In the genomic region with DNA sequence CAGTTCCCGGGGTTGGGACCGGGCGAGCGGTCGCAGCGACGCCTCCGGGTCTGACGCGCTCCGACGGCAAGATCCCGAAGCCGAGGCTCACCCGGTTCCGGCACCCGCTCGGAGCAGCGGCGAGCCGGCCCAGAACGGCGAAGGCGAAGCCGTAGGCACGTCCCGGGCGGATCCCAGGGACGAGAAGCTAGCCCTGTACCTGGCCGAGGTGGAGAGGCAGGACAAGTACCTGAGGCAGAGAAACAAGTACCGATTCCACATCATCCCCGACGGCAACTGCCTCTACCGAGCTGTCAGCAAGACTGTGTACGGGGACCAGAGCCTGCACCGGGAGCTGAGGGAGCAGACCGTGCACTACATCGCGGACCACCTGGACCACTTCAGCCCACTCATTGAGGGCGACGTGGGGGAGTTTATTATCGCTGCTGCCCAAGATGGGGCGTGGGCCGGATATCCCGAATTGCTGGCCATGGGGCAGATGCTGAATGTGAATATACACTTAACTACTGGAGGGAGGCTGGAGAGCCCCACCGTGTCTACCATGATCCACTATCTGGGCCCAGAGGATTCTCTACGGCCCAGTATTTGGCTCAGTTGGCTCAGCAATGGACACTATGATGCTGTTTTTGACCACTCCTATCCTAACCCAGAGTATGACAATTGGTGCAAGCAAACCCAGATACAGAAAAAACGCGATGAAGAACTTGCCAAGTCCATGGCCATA, we compare ENCODE assay signal across 8 mouse cellular contexts. TPM values are rescaled to one million over a fixed set of nuclear protein-coding genes. Genes with fewer than 3 reads are reported as not detected.
DNase-seq lines count a peak whose midpoint lies in the region; ATAC-seq and TF ChIP-seq lines count a peak whose summit lies in the region.

No protein-coding gene starts in this region.

- TF ChIP-seq EP300 in liver, postnatal 0 days (IDR thresholded peaks at IDR 0.05; ENCODE audit: low read depth): no peak

- H3K36me3 ChIP-seq in embryonic facial prominence, embryonic 11.5 days (replicated peaks; ENCODE audit: control insufficient read depth, insufficient read depth, low read depth, low read length): no peaks in the 10 kb centered on the region
- H3K36me3 ChIP-seq in heart, embryonic 12.5 days: no peaks in the 10 kb centered on the region
- no peaks in the 10 kb centered on the region for H3K36me3 ChIP-seq in kidney, embryonic 16.5 days (ENCODE audit: insufficient read depth, low read length)
- H3K36me3 ChIP-seq in liver, postnatal 0 days (replicated peaks; ENCODE audit: insufficient read depth, low read length): no peaks in the 10 kb centered on the region
- H3K36me3 ChIP-seq in neural tube, embryonic 12.5 days: no peaks in the 10 kb centered on the region

- H3K4me3 ChIP-seq in embryonic facial prominence, embryonic 11.5 days (ENCODE audit: low read depth, low read length): peak overlapping the region; percentile 73
- H3K4me3 ChIP-seq in heart, embryonic 12.5 days: peak overlapping the region; percentile 89
- H3K4me3 ChIP-seq in kidney, embryonic 16.5 days (ENCODE audit: low read length): peak overlapping the region; percentile 77
- H3K4me3 ChIP-seq in liver, postnatal 0 days (ENCODE audit: low read depth, low read length): peak overlapping the region; percentile 75
- H3K4me3 ChIP-seq in neural tube, embryonic 12.5 days: peak overlapping the region; percentile 78

- TF ChIP-seq CTCF in liver, postnatal 0 days (IDR thresholded peaks at IDR 0.05; ENCODE audit: low read depth): no peak

- peak overlapping the region; percentile 89 for H3K4me2 ChIP-seq in embryonic facial prominence, embryonic 11.5 days (ENCODE audit: low read depth, low read length)
- peak overlapping the region; percentile 82 for H3K4me2 ChIP-seq in heart, embryonic 12.5 days
- H3K4me2 ChIP-seq in kidney, embryonic 16.5 days (replicated peaks; ENCODE audit: low read depth, low read length): peak overlapping the region; percentile 88
- peak overlapping the region; percentile 85 for H3K4me2 ChIP-seq in liver, postnatal 0 days (ENCODE audit: low read depth, low read length)
- peak overlapping the region; percentile 88 for H3K4me2 ChIP-seq in neural tube, embryonic 12.5 days (replicated peaks)

- no peaks in the 10 kb centered on the region for H3K9me3 ChIP-seq in embryonic facial prominence, embryonic 11.5 days (replicated peaks; ENCODE audit: control insufficient read depth, low read length)
- no peaks in the 10 kb centered on the region for H3K9me3 ChIP-seq in heart, embryonic 12.5 days (replicated peaks)
- no peaks in the 10 kb centered on the region for H3K9me3 ChIP-seq in kidney, embryonic 16.5 days (ENCODE audit: low read length)
- H3K9me3 ChIP-seq in liver, postnatal 0 days (ENCODE audit: low read length): no peaks in the 10 kb centered on the region
- no peaks in the 10 kb centered on the region for H3K9me3 ChIP-seq in neural tube, embryonic 12.5 days

- DNase-seq in layer of hippocampus, adult 18-20 months (ENCODE audit: low spot score in 2 of 2): peak; percentile 12 to 27
- DNase-seq in layer of hippocampus, adult 9-10 months (ENCODE audit: low spot score): no peak
- DNase-seq in embryonic facial prominence, embryonic 11.5 days (ENCODE audit: low spot score): peak; percentile 15
- DNase-seq in liver, postnatal 0 days: no peak
- peak; percentile 62 for DNase-seq in testis, postnatal 14 days (ENCODE audit: low spot score)

- peak overlapping the region; percentile 69 for H3K9ac ChIP-seq in embryonic facial prominence, embryonic 11.5 days (replicated peaks; ENCODE audit: low read length)
- H3K9ac ChIP-seq in heart, embryonic 12.5 days: peak overlapping the region; percentile 96
- peak overlapping the region; percentile 84 for H3K9ac ChIP-seq in kidney, embryonic 16.5 days (replicated peaks; ENCODE audit: low read length)
- peak overlapping the region; percentile 69 for H3K9ac ChIP-seq in liver, postnatal 0 days (replicated peaks)
- peak overlapping the region; percentile 74 for H3K9ac ChIP-seq in neural tube, embryonic 12.5 days

- ATAC-seq in embryonic facial prominence, embryonic 11.5 days (replicated peaks; ENCODE audit: insufficient number of reproducible peaks, low FRiP score, low TSS enrichment, low read depth): no peak
- 0 out of 2 replicates have a peak, but pooled peaks have one; percentile 1 for ATAC-seq in heart, embryonic 12.5 days (ENCODE audit: insufficient number of reproducible peaks, low FRiP score)
- no peak for ATAC-seq in kidney, embryonic 16.5 days (ENCODE audit: low FRiP score, low TSS enrichment)
- ATAC-seq in liver, postnatal 0 days: no peak
- ATAC-seq in neural tube, embryonic 12.5 days (ENCODE audit: low FRiP score, low read depth): no peak

- peaks cover 11% of the 10 kb centered on the region for H3K27me3 ChIP-seq in embryonic facial prominence, embryonic 11.5 days (ENCODE audit: control insufficient read depth, insufficient read depth, low read length)
- 0 out of 2 replicates have a peak, but pooled peaks cover 3% of the 10 kb centered on the region for H3K27me3 ChIP-seq in heart, embryonic 12.5 days (replicated peaks)
- H3K27me3 ChIP-seq in kidney, embryonic 16.5 days (ENCODE audit: insufficient read depth, low read length): peaks cover 12% of the 10 kb centered on the region
- no peaks in the 10 kb centered on the region for H3K27me3 ChIP-seq in liver, postnatal 0 days (ENCODE audit: insufficient read depth, low read length)
- H3K27me3 ChIP-seq in neural tube, embryonic 12.5 days (replicated peaks): peaks cover 10% of the 10 kb centered on the region

- no peaks in the 10 kb centered on the region for H3K4me1 ChIP-seq in embryonic facial prominence, embryonic 11.5 days (ENCODE audit: control insufficient read depth, insufficient read depth, low read length)
- H3K4me1 ChIP-seq in heart, embryonic 12.5 days (replicated peaks): peaks cover 13% of the 10 kb centered on the region
- peaks cover 7% of the 10 kb centered on the region for H3K4me1 ChIP-seq in kidney, embryonic 16.5 days (ENCODE audit: insufficient read depth, low read length)
- H3K4me1 ChIP-seq in liver, postnatal 0 days (ENCODE audit: insufficient read depth): peaks cover 11% of the 10 kb centered on the region
- peaks cover 6% of the 10 kb centered on the region; the same call in 1 of the 2 replicates for H3K4me1 ChIP-seq in neural tube, embryonic 12.5 days

- WGBS in embryonic facial prominence, embryonic 11.5 days: 4% methylated on average over 49 of the region's 49 CpGs
- WGBS in heart, embryonic 12.5 days: 2% methylated on average over 49 of the region's 49 CpGs
- 3% methylated on average over 47 of the region's 49 CpGs for WGBS in kidney, embryonic 16.5 days
- 4% methylated on average over 49 of the region's 49 CpGs for WGBS in liver, postnatal 0 days (ENCODE audit: insufficient replicate concordance)
- whole genome bisulfite sequencing in neural tube, embryonic 12.5 days: 3% methylated on average over 49 of the region's 49 CpGs

- H3K27ac ChIP-seq in embryonic facial prominence, embryonic 11.5 days (replicated peaks; ENCODE audit: low read depth, low read length): no peak overlapping the region
- H3K27ac ChIP-seq in heart, embryonic 12.5 days (ENCODE audit: poor library complexity, severe bottlenecking): peak overlapping the region; percentile 98
- peak overlapping the region; percentile 87; the same call in 1 of the 2 replicates for H3K27ac ChIP-seq in kidney, embryonic 16.5 days (ENCODE audit: low read length)
- peak overlapping the region; percentile 90 for H3K27ac ChIP-seq in liver, postnatal 0 days (ENCODE audit: low read depth)
- H3K27ac ChIP-seq in neural tube, embryonic 12.5 days: no peak overlapping the region

RNA-seq across cellular contexts. Expression of gene Otud1, which starts 1.3 kb away (rescaled TPM):
- total RNA-seq in layer of hippocampus, adult 18-20 months (2021): 10 to 100 TPM; 13.8 to 14.4 TPM
- polyA plus RNA-seq in embryonic facial prominence, embryonic 11.5 days (2014; fragmentation: Nextera tagmentation; extraction: Ambion mirVana): 0.98 and 1.1 TPM in 2 replicates
- 11.6 and 12.3 TPM in 2 replicates for polyA plus RNA-seq in heart, embryonic 12.5 days (2016; fragmentation: Nextera tagmentation; extraction: Ambion mirVana)
- 1.4 TPM in 2 replicates for polyA plus RNA-seq in kidney, embryonic 16.5 days (2015; fragmentation: Nextera tagmentation; extraction: Ambion mirVana)
- 1.3 and 1.4 TPM in 2 replicates for polyA plus RNA-seq in liver, postnatal 0 days (2015; fragmentation: Nextera tagmentation; extraction: Ambion mirVana)
- polyA plus RNA-seq in neural tube, embryonic 12.5 days (2016; fragmentation: Nextera tagmentation; extraction: Ambion mirVana): 1.6 TPM in 2 replicates

Comparison
In these comparisons a context has a peak if more than half of its experiments do, and no peak if none do; other contexts are left out.
1. DNase-seq: peak in layer of hippocampus, adult 18-20 months (2 of 2), embryonic facial prominence, embryonic 11.5 days (single experiment) and testis, postnatal 14 days (single experiment); none in layer of hippocampus, adult 9-10 months (single experiment) and liver, postnatal 0 days (single experiment).
2. H3K27ac ChIP-seq: peak in heart, embryonic 12.5 days (single experiment), kidney, embryonic 16.5 days (single experiment) and liver, postnatal 0 days (single experiment); none in embryonic facial prominence, embryonic 11.5 days (single experiment) and neural tube, embryonic 12.5 days (single experiment).
3. Peak in every context shown above with its lines, with median percentiles within 50 percentile points of each other: H3K4me2 ChIP-seq, H3K4me3 ChIP-seq and H3K9ac ChIP-seq.